Mouse (Mus musculus) myocyte (in vitro differentiated cells): ENCODE measurements around the gene C2cd4c. TPM values are rescaled to one million over a fixed set of nuclear protein-coding genes. Genes with fewer than 3 reads are reported as not detected.
A peak's percentile ranks its signal among the peaks of the same experiment; 100 is the strongest.

Experiments
- H3K27me3 ChIP-seq: one replicate; pipeline ENCODE4 v1.6.1; 2011; ENCODE audit not compliant: control insufficient read depth, insufficient read depth, insufficient read length
- H3K36me3 ChIP-seq: one replicate; pipeline ENCODE4 v1.6.1; 2011; ENCODE audit not compliant: control insufficient read depth, insufficient read depth
- H3K4me2 ChIP-seq: one replicate; pipeline ENCODE4 v1.6.1; 2011; ENCODE audit warnings: low read depth, control low read depth
- H3K4me3 ChIP-seq: one replicate; pipeline ENCODE4 v1.5.1; 2011; ENCODE audit warnings: mild to moderate bottlenecking, control low read depth, moderate library complexity
- H3K79me2 ChIP-seq: one replicate; pipeline ENCODE4 v1.6.1; 2011; ENCODE audit not compliant: control insufficient read depth, insufficient read depth
- H3ac ChIP-seq: one replicate; pipeline ENCODE4 v1.6.1; 2011; ENCODE audit not compliant: control insufficient read depth, insufficient read length
- CEBPB ChIP-seq: IDR thresholded peaks from 2 replicates; pipeline ENCODE4 v1.6.1; 2011; ENCODE audit warnings: mild to moderate bottlenecking, moderate library complexity; ENCODE audit not compliant: poor library complexity, insufficient read depth, severe bottlenecking
- E2F4 ChIP-seq: IDR thresholded peaks from one replicate; pipeline ENCODE4 v1.6.1; 2011; ENCODE audit warnings: mild to moderate bottlenecking, control low read depth, moderate library complexity; ENCODE audit not compliant: insufficient read depth
- MAX ChIP-seq: IDR thresholded peaks from one replicate; pipeline ENCODE4 v1.6.1; 2011; ENCODE audit warnings: low read depth, mild to moderate bottlenecking, control low read depth
- MYOD1 ChIP-seq, 3 experiments: IDR thresholded peaks; one replicate each; pipeline ENCODE4 v1.6.1; 2011; ENCODE audit warnings: control low read depth in 2 of 3, low read depth in 2 of 3, mild to moderate bottlenecking in 2 of 3, moderate library complexity in 1 of 3; ENCODE audit not compliant: insufficient read length in 2 of 3, control insufficient read depth in 1 of 3
- MYOG ChIP-seq, 3 experiments: IDR thresholded peaks; one replicate each; pipeline ENCODE4 v1.6.1; 2011; ENCODE audit warnings: control low read depth in 2 of 3, low read depth in 2 of 3, mild to moderate bottlenecking in 2 of 3; ENCODE audit not compliant: insufficient read length in 2 of 3, control insufficient read depth in 1 of 3, insufficient read depth in 1 of 3
- POLR2A ChIP-seq: IDR thresholded peaks from one replicate; pipeline ENCODE4 v1.6.1; 2011; ENCODE audit warnings: low read depth, mild to moderate bottlenecking, control low read depth, moderate library complexity; ENCODE audit not compliant: insufficient read length
- POLR2AphosphoS2 ChIP-seq: IDR thresholded peaks from one replicate; pipeline ENCODE4 v1.6.1; 2011; ENCODE audit warnings: low read depth, control low read depth; ENCODE audit not compliant: insufficient read length
- REST ChIP-seq: IDR thresholded peaks from one replicate; pipeline ENCODE4 v1.6.1; 2011; ENCODE audit warnings: mild to moderate bottlenecking, control low read depth, moderate library complexity; ENCODE audit not compliant: insufficient read depth, insufficient read length
- SRF ChIP-seq: IDR thresholded peaks from one replicate; pipeline ENCODE4 v1.6.1; 2011; ENCODE audit warnings: low read depth; ENCODE audit not compliant: control insufficient read depth, insufficient read length
- TCF12 ChIP-seq: IDR thresholded peaks from one replicate; pipeline ENCODE4 v1.6.1; 2011; ENCODE audit warnings: mild to moderate bottlenecking, control low read depth; ENCODE audit not compliant: poor library complexity, insufficient read depth, severe bottlenecking
- TCF3 ChIP-seq: IDR thresholded peaks from one replicate; pipeline ENCODE4 v1.6.1; 2011; ENCODE audit warnings: low read depth, control low read depth; ENCODE audit not compliant: insufficient read length
- USF1 ChIP-seq: IDR thresholded peaks from one replicate; pipeline ENCODE4 v1.6.1; 2011; ENCODE audit warnings: low read depth, mild to moderate bottlenecking, control low read depth, moderate library complexity
- polyA plus RNA-seq: library from polyadenylated mRNA; unstranded; fragments of >200 nt; fragmentation: generic; extraction: Trizol; gene quantifications from one replicate; pipeline ENCODE4 v1.2.1, GENCODE M21; 2012; ENCODE audit warnings: missing spikeins

C2cd4c gene
- polyA plus RNA-seq, 1 experiment: 0.01 TPM

DNA sequence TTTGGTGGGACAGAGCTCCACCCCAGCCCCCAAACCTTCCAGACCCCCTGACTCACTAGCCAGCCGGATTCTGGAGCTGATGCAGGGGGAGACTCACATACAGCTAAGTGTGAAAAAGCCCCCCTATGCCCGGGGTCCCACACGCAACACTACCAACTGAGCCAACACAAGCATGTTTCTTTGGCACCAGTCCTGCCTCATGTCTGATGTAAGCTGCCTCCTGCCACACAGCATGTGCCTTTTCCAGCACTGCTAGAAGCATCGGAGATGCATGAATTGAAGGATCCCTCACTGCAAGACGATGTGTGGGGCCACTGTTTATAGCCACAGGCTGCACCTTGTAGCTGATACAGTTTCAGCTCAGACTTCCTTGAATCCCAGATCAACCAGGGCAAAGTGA is 14.6 kb upstream of the C2cd4c start:
- no peaks in the 10 kb centered on the region for H3K36me3 ChIP-seq
- no peaks in the 10 kb centered on the region for H3K27me3 ChIP-seq
- H3K4me3 ChIP-seq: no peak overlapping the region
- no peak overlapping the region for H3K4me2 ChIP-seq
- TF ChIP-seq MYOG (IDR thresholded peaks at IDR 0.05; ENCODE audit: control insufficient read depth in 1 of 3, insufficient read depth in 1 of 3, insufficient read length in 2 of 3, low read depth in 2 of 3) (no peak), E2F4 (no peak), REST (no peak), SRF (no peak), CEBPB (no peak)
- no peaks in the 10 kb centered on the region for H3K79me2 ChIP-seq
- H3ac ChIP-seq: no peak overlapping the region

DNA sequence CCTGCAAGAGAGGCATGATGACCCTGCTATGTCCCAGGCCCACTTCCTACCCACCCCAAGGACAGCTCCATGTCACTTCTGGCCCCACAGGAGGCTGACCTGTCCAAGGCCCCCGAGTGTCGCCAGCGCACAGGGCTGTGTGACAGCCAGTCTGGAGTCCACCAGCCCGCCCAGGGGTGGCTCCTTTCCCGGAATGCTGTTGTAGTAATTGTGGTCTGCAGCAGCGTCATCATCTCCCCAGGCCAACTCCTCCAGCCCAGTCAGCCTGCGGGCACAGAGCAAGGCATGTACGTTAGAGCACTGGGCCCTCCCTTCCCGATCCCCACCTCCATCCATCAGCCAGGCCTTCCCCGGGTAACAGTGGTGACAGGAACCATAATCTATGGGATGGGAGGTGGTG is 12.3 kb upstream of the C2cd4c start:
- Histone ChIP-seq H3K4me3 (no peak overlapping the region), H3K79me2 (no peaks in the 10 kb centered on the region), H3K4me2 (peak overlapping the region; percentile 38), H3K27me3 (no peaks in the 10 kb centered on the region), H3ac (no peak overlapping the region), H3K36me3 (no peaks in the 10 kb centered on the region)
- TF ChIP-seq REST (no peak), TCF12 (no peak), MYOD1 (IDR thresholded peaks at IDR 0.05; ENCODE audit: control insufficient read depth in 1 of 3, insufficient read length in 2 of 3, low read depth in 2 of 3) (no peak), POLR2AphosphoS2 (no peak), MAX (no peak)

DNA sequence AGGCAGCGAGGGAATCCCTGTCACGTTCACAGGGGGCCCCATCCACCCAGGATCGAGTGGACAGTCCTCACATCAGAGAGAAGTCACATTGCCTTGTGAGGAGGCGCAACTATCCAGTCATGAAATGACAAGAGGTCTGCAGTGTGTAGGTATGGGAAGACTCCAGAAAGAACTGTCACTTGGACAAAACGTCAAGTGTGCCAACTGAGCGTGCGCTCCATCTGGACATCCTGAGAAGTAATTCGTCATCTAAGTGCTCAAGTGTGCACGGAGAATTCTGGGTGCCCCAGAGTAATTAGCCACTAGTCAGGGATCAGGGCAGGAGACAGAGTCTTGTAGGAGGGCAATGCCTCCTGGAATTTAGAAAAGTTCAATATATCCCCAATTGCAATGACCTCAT is 11.6 kb upstream of the C2cd4c start:
- TF ChIP-seq USF1 (no peak), SRF (no peak), MAX (no peak), POLR2AphosphoS2 (no peak), TCF12 (no peak), REST (no peak), MYOG (IDR thresholded peaks at IDR 0.05; ENCODE audit: control insufficient read depth in 1 of 3, insufficient read depth in 1 of 3, insufficient read length in 2 of 3, low read depth in 2 of 3) (no peak), TCF3 (no peak), POLR2A (no peak), MYOD1 (IDR thresholded peaks at IDR 0.05; ENCODE audit: control insufficient read depth in 1 of 3, insufficient read length in 2 of 3, low read depth in 2 of 3) (no peak), CEBPB (no peak), E2F4 (no peak)
- Histone ChIP-seq H3ac (no peak overlapping the region), H3K4me2 (no peak overlapping the region), H3K4me3 (no peak overlapping the region), H3K36me3 (no peaks in the 10 kb centered on the region), H3K27me3 (no peaks in the 10 kb centered on the region), H3K79me2 (no peaks in the 10 kb centered on the region)

DNA sequence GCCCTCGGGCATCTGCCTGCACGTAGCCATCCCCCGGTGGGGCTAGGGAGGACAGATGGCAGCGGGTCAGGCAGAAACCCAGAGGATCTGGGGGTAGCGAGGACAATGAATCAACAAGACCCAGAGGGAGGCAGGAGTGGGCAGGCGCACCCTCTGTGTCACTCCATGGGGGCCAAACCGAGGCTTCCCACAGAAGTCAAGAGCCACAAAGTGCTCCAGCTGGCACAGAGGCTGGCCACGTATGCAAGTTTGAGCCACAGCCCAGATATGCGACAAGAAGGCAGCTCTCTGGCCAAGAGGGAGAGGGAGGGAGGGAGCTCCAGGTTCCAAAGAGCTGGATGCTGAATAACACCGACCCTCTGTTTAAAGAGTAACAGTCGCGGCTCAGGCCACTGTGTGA is 10.1 kb upstream of the C2cd4c start:
- Histone ChIP-seq H3K4me2 (no peak overlapping the region), H3K79me2 (no peaks in the 10 kb centered on the region), H3ac (no peak overlapping the region), H3K27me3 (no peaks in the 10 kb centered on the region), H3K4me3 (no peak overlapping the region), H3K36me3 (no peaks in the 10 kb centered on the region)
- TF ChIP-seq MAX (no peak), SRF (no peak), POLR2A (no peak)

DNA sequence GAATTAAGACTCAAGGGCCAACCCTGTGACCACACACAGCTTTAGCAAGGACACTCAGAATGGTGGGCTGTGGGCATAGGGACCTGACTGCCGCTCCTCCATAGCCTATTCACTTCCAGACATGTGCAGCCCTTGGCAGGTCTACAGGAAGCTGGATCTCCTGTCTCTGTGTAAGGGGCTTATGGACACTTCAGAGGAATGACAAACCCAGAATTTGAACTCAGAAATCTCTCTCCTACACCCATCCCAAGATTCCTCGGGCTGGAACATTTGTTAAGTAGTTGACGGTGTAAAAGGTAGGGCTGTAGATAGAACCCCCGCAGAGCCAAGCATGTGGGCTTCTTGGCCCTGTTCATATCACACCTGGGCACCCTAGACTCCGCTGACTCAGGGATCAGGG is 2.6 kb upstream of the C2cd4c start:
- no peak overlapping the region for H3ac ChIP-seq

More for the DNA sequence above, 2.6 kb upstream of the C2cd4c start:
- no peaks in the 10 kb centered on the region for H3K79me2 ChIP-seq
- H3K36me3 ChIP-seq: no peaks in the 10 kb centered on the region
- H3K4me3 ChIP-seq: no peak overlapping the region
- H3K4me2 ChIP-seq: no peak overlapping the region
- H3K27me3 ChIP-seq: peaks cover 23% of the 10 kb centered on the region
- TF ChIP-seq POLR2AphosphoS2 (no peak), MYOG (IDR thresholded peaks at IDR 0.05; ENCODE audit: control insufficient read depth in 1 of 3, insufficient read depth in 1 of 3, insufficient read length in 2 of 3, low read depth in 2 of 3) (no peak), E2F4 (no peak), MAX (no peak), USF1 (no peak), SRF (no peak), REST (no peak), CEBPB (no peak), POLR2A (no peak), TCF12 (no peak), TCF3 (no peak), MYOD1 (IDR thresholded peaks at IDR 0.05; ENCODE audit: control insufficient read depth in 1 of 3, insufficient read length in 2 of 3, low read depth in 2 of 3) (no peak)
